Mouse (Mus musculus) CH12.LX (cell line): ENCODE results near the gene Cd70. TPM values are rescaled to one million over a fixed set of nuclear protein-coding genes. Genes with fewer than 3 reads are reported as not detected.

Experiments
- DNase-seq: peaks from one replicate; pipeline ENCODE4 v3.0.0-alpha.2; 2013; ENCODE audit errors: extremely low read depth
- H3K27ac ChIP-seq: 2 replicates; pipeline ENCODE4 v1.5.1; 2012; ENCODE audit warnings: low read depth, mild to moderate bottlenecking, control low read depth, moderate library complexity; ENCODE audit not compliant: insufficient read depth
- H3K27me3 ChIP-seq: replicated peaks from 2 replicates; pipeline ENCODE3; 2012; ENCODE audit warnings: inconsistent platforms
- H3K36me3 ChIP-seq, 2 experiments: replicated peaks in 1 of 2; 2 replicates each; pipeline versions ENCODE3 to v1.6.1; 2012; ENCODE audit warnings: inconsistent platforms in 1 of 2, low read length in 1 of 2, mild to moderate bottlenecking in 1 of 2, mixed read lengths in 1 of 2, moderate library complexity in 1 of 2; ENCODE audit not compliant: control insufficient read depth in 1 of 2, insufficient read depth in 1 of 2
- H3K4me1 ChIP-seq, 2 experiments: 2 replicates each; pipeline ENCODE4 v1.6.1; 2012; ENCODE audit warnings: inconsistent platforms in 1 of 2, moderate library complexity in 1 of 2; ENCODE audit not compliant: insufficient read depth in 2 of 2, control insufficient read depth in 1 of 2
- H3K4me2 ChIP-seq: 2 replicates; pipeline ENCODE4 v1.6.1; 2012; ENCODE audit warnings: low read depth, mild to moderate bottlenecking, control low read depth; ENCODE audit not compliant: poor library complexity, insufficient read depth, severe bottlenecking
- H3K4me3 ChIP-seq, 3 experiments: fragments of 150-350 bp in 1 of 3; sonication (generic) in 1 of 3; replicated peaks in 1 of 3; 2 replicates each; pipeline versions ENCODE3 to v1.5.1; 2011 to 2012; ENCODE audit warnings: low read depth in 2 of 3, low read length in 2 of 3, mild to moderate bottlenecking in 2 of 3, moderate library complexity in 2 of 3, control low read depth in 1 of 3, improper control_type of control experiment in 1 of 3, inconsistent platforms in 1 of 3, mixed read lengths in 1 of 3; ENCODE audit not compliant: poor library complexity in 1 of 3
- H3K79me2 ChIP-seq: replicated peaks from 2 replicates; pipeline ENCODE4 v1.6.1; 2012; ENCODE audit warnings: mild to moderate bottlenecking, moderate library complexity; ENCODE audit not compliant: control insufficient read depth, poor library complexity, insufficient read depth, severe bottlenecking; ENCODE audit errors: extremely low read depth
- H3K9ac ChIP-seq: 2 replicates; pipeline ENCODE4 v1.6.1; 2012; ENCODE audit warnings: low read depth, mild to moderate bottlenecking, control low read depth, moderate library complexity; ENCODE audit not compliant: insufficient read depth
- H3K9me3 ChIP-seq: replicated peaks from 2 replicates; pipeline ENCODE3; 2012; ENCODE audit warnings: low read length, inconsistent platforms, mixed read lengths
- CHD1 ChIP-seq: IDR thresholded peaks from 2 replicates; pipeline ENCODE4 v1.6.1; 2012; ENCODE audit warnings: low read depth, low read length, improper control_type of control experiment, inconsistent platforms
- CTCF ChIP-seq, 2 experiments: IDR thresholded peaks in 1 of 2; conservative IDR thresholded peaks in 1 of 2; 2 replicates each; pipeline ENCODE4 v1.5.1; 2011 to 2012; ENCODE audit warnings: low read depth in 2 of 2, low read length in 2 of 2, improper control_type of control experiment in 1 of 2, inconsistent platforms in 1 of 2, mild to moderate bottlenecking in 1 of 2, moderate library complexity in 1 of 2
- E2F4 ChIP-seq: IDR thresholded peaks from 2 replicates; pipeline ENCODE4 v1.6.1; 2011; ENCODE audit warnings: low read depth, low read length, improper control_type of control experiment; ENCODE audit not compliant: insufficient replicate concordance
- EP300 ChIP-seq: IDR thresholded peaks from 2 replicates; pipeline ENCODE4 v1.6.1; 2011; ENCODE audit warnings: low read length, improper control_type of control experiment
- ETS1 ChIP-seq: conservative IDR thresholded peaks from 2 replicates; pipeline ENCODE4 v1.6.1; 2012; ENCODE audit warnings: low read depth, mild to moderate bottlenecking, inconsistent platforms, low read length, improper control_type of control experiment, moderate library complexity
- GABPA ChIP-seq: IDR thresholded peaks from 2 replicates; pipeline ENCODE4 v1.6.1; 2012; ENCODE audit warnings: low read depth, low read length, improper control_type of control experiment, inconsistent platforms; ENCODE audit not compliant: insufficient replicate concordance
- HCFC1 ChIP-seq: IDR thresholded peaks from 2 replicates; pipeline ENCODE4 v1.6.1; 2012; ENCODE audit warnings: low read depth, mild to moderate bottlenecking, inconsistent platforms, low read length, improper control_type of control experiment
- IRF4 ChIP-seq: IDR thresholded peaks from 2 replicates; pipeline ENCODE4 v1.6.1; 2014; ENCODE audit warnings: low read depth, mild to moderate bottlenecking, inconsistent platforms, low read length, improper control_type of control experiment
- JUN ChIP-seq: IDR thresholded peaks from 2 replicates; pipeline ENCODE4 v1.6.1; 2011; ENCODE audit warnings: low read depth, mild to moderate bottlenecking, low read length, improper control_type of control experiment, moderate library complexity; ENCODE audit not compliant: insufficient read depth
- MAFK ChIP-seq: IDR thresholded peaks from 2 replicates; pipeline ENCODE4 v1.6.1; 2011; ENCODE audit warnings: low read length, improper control_type of control experiment; ENCODE audit not compliant: insufficient replicate concordance
- MAX ChIP-seq: IDR thresholded peaks from 2 replicates; pipeline ENCODE4 v1.6.1; 2011; ENCODE audit warnings: low read length, improper control_type of control experiment
- NRF1 ChIP-seq: IDR thresholded peaks from 2 replicates; pipeline ENCODE4 v1.6.1; 2014; ENCODE audit warnings: low read depth, mild to moderate bottlenecking, inconsistent platforms, low read length, improper control_type of control experiment, moderate library complexity
- PAX5 ChIP-seq: IDR thresholded peaks from 2 replicates; pipeline ENCODE4 v1.6.1; 2012; ENCODE audit warnings: low read length, inconsistent platforms, mixed read lengths
- POLR2A ChIP-seq: IDR thresholded peaks from 2 replicates; pipeline ENCODE4 v1.6.1; 2011; ENCODE audit warnings: low read depth, mild to moderate bottlenecking, improper control_type of control experiment, low read length
- RCOR1 ChIP-seq: conservative IDR thresholded peaks from 2 replicates; pipeline ENCODE4 v1.6.1; 2012; ENCODE audit warnings: low read depth, mild to moderate bottlenecking, inconsistent platforms, low read length, improper control_type of control experiment
- SMC3 ChIP-seq: IDR thresholded peaks from 2 replicates; pipeline ENCODE4 v1.6.1; 2011; ENCODE audit warnings: low read depth, low read length, improper control_type of control experiment
- TBP ChIP-seq: conservative IDR thresholded peaks from 2 replicates; pipeline ENCODE4 v1.6.1; 2011; ENCODE audit warnings: low read depth, low read length, improper control_type of control experiment
- UBTF ChIP-seq: IDR thresholded peaks from 2 replicates; pipeline ENCODE4 v1.6.1; 2012; ENCODE audit warnings: low read depth, mild to moderate bottlenecking, inconsistent platforms, low read length, improper control_type of control experiment, moderate library complexity
- USF1 ChIP-seq: IDR thresholded peaks from 2 replicates; pipeline ENCODE4 v1.6.1; 2014; ENCODE audit warnings: low read depth, mild to moderate bottlenecking, inconsistent platforms, low read length, improper control_type of control experiment
- USF2 ChIP-seq: conservative IDR thresholded peaks from 2 replicates; pipeline ENCODE4 v1.6.1; 2011; ENCODE audit warnings: low read depth, low read length, improper control_type of control experiment
- ZC3H11A ChIP-seq: IDR thresholded peaks from 2 replicates; pipeline ENCODE4 v1.6.1; 2012; ENCODE audit warnings: low read depth, mild to moderate bottlenecking, inconsistent platforms, low read length, improper control_type of control experiment
- ZKSCAN1 ChIP-seq: IDR thresholded peaks from 2 replicates; pipeline ENCODE4 v1.6.1; 2012; ENCODE audit warnings: low read depth, inconsistent platforms, low read length, improper control_type of control experiment, borderline replicate concordance
- ZNF384 ChIP-seq: IDR thresholded peaks from 2 replicates; pipeline ENCODE4 v1.6.1; 2012; ENCODE audit warnings: low read depth, low read length, improper control_type of control experiment, inconsistent platforms
- dilution Hi-C: fragments of 300-500 bp; cut with MboI; formaldehyde crosslinking; loops from 2 replicates; pipeline ENCODE4 v1.14.3; 2020; ENCODE audit warnings: low sequenced_read_pairs; ENCODE audit not compliant: extremely low pct_unique_long_range_greater_than_20kb, extremely low pct_ligation_motif_present
- in situ Hi-C: fragments of 300-500 bp; cut with MboI; formaldehyde crosslinking; loops from 3 replicates; pipeline ENCODE4 v1.14.3; 2019; ENCODE audit warnings: low sequenced_read_pairs, low pct_ligation_motif_present, low pct_unique_long_range_greater_than_20kb, mixed read lengths
- polyA plus RNA-seq: library from polyadenylated mRNA; unstranded; fragments of >175 nt; gene quantifications from 2 replicates; pipeline ENCODE4 v1.2.1, GENCODE M21; 2012; ENCODE audit warnings: low read depth; ENCODE audit not compliant: insufficient read length
- total RNA-seq, 2 experiments: library from RNA; depleted of rRNA; stranded (reverse); fragments of 300-350 nt in 1 of 2; fragments of >200 nt in 1 of 2; gene quantifications; 2 replicates each; pipeline ENCODE4 v1.2.3; 2012 to 2014

Gene Cd70
- total and polyA plus RNA-seq, 3 experiments: 137 to 965 (median 321) TPM

DNA sequence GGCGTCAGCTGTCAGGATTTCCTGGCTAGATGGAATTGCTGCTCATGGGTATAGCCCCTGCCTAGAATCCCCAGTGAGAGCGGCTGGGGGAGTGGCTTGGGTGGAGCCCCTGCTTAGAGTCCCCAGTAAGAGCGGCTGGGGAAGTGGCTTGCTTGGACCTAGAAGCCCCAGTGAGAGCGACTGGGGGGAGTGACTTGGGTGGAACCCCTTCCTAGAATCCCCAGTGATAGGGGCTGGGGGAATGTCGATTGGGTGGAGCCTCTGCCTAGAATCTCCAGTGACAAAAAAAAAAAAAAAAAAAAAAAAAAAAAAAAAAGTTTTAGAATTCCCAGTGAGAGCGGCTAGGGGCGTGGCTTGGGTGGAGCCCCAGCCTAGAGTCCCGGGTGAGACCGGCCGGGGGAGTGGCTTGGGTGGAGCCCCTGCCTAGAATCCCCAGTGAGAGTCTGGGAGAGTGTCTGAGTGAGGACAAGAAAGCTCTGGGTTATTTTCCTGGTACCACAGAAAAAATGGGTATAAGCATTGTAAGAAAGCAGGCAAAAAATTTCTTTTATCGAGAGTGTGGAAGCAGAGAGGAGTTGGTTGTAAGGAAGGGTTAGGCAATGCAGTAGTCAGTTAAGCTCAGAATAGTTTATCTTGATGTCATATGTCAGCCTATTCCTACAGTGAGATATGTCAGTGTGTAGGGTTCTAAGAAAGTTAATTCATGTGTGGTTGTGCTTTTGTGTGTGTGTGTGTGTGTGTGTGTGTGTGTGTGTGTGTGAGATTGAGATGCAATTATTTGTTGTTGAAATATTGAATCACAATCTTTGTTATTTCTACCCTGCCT lies 30.8 kb downstream of the Cd70 start:
- dilution Hi-C loops: no loop called here
- Histone ChIP-seq H3K36me3 (peaks cover 0 to 13% of the 10 kb centered on the region in 2 experiments), H3K27me3 (no peaks in the 10 kb centered on the region), H3K9me3 (no peaks in the 10 kb centered on the region), H3K4me3 (peak overlapping the region in 2 of 3 experiments; percentile 10 to 27), H3K79me2 (peaks cover 39% of the 10 kb centered on the region), H3K4me1 (peaks cover 36 to 78% of the 10 kb centered on the region in 2 experiments), H3K4me2 (peak overlapping the region; percentile 74), H3K9ac (peak overlapping the region; percentile 93), H3K27ac (peak overlapping the region; percentile 89)
- in situ Hi-C loops: no loop called here
- no peak for TF ChIP-seq HCFC1
- 0 out of 2 replicates have a peak, but pooled peaks have one; percentile 35 for TF ChIP-seq CHD1
- no peak for TF ChIP-seq USF1
- peak; percentile 96 for TF ChIP-seq ZNF384
- no peak for TF ChIP-seq PAX5
- TF ChIP-seq TBP: 0 out of 2 replicates have a peak, but pooled peaks have one; percentile 43
- TF ChIP-seq POLR2A: peak; percentile 42; the same call in 1 of the 2 replicates
- no peak for TF ChIP-seq GABPA
- no peak for TF ChIP-seq MAX
- TF ChIP-seq RCOR1: no peak
- no peak for TF ChIP-seq UBTF
- no peak for TF ChIP-seq ZKSCAN1
- DNase-seq: peak; percentile 76

DNA sequence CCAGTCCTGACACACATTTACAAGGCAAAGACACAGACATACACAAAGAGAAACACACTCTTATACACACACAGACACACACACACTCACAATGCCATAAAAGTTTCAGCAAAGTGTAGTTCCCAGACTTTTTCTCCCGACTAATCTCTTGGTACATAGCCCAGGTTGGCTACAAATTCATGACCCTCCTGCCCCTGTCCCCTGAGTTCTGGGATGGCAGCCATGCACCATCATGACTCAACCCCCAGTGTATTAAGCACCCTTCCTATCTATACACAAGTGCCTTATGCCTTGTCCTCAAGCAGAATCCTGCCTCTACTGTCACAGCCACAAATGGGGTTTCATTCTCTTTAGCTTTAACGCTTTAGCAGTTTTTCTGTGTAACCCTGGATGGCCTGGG lies 32.8 kb downstream of the Cd70 start:
- peak overlapping the region; percentile 63 for H3K9ac ChIP-seq
- no peaks in the 10 kb centered on the region for H3K27me3 ChIP-seq
- H3K79me2 ChIP-seq: peaks cover 36% of the 10 kb centered on the region
- H3K4me2 ChIP-seq: peak overlapping the region; percentile 32; the same call in 1 of the 2 replicates
- peak overlapping the region in 1 of 3 experiments; percentile 25 for H3K4me3 ChIP-seq
- no peak for DNase-seq
- H3K4me1 ChIP-seq: peaks cover 35 to 79% of the 10 kb centered on the region in 2 experiments
- no peak for TF ChIP-seq JUN
- TF ChIP-seq TBP: no peak
- no peak for TF ChIP-seq ETS1
- TF ChIP-seq NRF1: no peak
- TF ChIP-seq EP300: no peak
- TF ChIP-seq MAFK: no peak
- TF ChIP-seq SMC3: no peak
- TF ChIP-seq USF2: no peak
- no peak for TF ChIP-seq IRF4
- TF ChIP-seq PAX5: no peak
- TF ChIP-seq E2F4: no peak
- no peak for TF ChIP-seq ZC3H11A
- TF ChIP-seq CTCF (conservative IDR thresholded peaks at IDR 0.05 in 1 of 2, IDR thresholded peaks at IDR 0.05 in 1 of 2; ENCODE audit: low read depth in 2 of 2, low read length in 2 of 2): no peak
- H3K9me3 ChIP-seq: no peaks in the 10 kb centered on the region
- in situ Hi-C loops (no loop called here), dilution Hi-C loops (no loop called here)
- H3K36me3 ChIP-seq: peaks cover 0 to 13% of the 10 kb centered on the region in 2 experiments
- peak overlapping the region; percentile 82 for H3K27ac ChIP-seq
